Mouse (Mus musculus): ENCODE measurements at regions not wholly inside any gene's neighbourhood (a gene's known extent, or its start where the extent isn't known, plus 50 kb on each side); places are given as distances from the start of the nearest gene placed in this dataset.

- no peak for TF ChIP-seq POLR2A (IDR thresholded peaks at IDR 0.05; ENCODE audit: borderline replicate concordance, extremely low read depth, insufficient read depth, insufficient read length)
- Histone ChIP-seq H3K36me3 (ENCODE audit: control insufficient read depth, insufficient read depth, low read length) (no peaks in the 10 kb centered on the region), H3K27me3 (ENCODE audit: control insufficient read depth, insufficient read depth, low read length) (no peaks in the 10 kb centered on the region), H3K9ac (ENCODE audit: low read depth, low read length, severe bottlenecking) (no peak overlapping the region), H3K4me1 (ENCODE audit: control insufficient read depth, insufficient read depth, low read length) (no peaks in the 10 kb centered on the region), H3K4me2 (replicated peaks; ENCODE audit: low read depth, low read length, severe bottlenecking) (no peak overlapping the region), H3K9me3 (ENCODE audit: control insufficient read depth, low read length) (no peaks in the 10 kb centered on the region), H3K4me3 (replicated peaks; ENCODE audit: low read length) (no peak overlapping the region), H3K27ac (replicated peaks; ENCODE audit: low read depth, low read length) (no peak overlapping the region)
- 100% methylated on average over 2 of the region's 2 CpGs for WGBS
- ATAC-seq (ENCODE audit: low FRiP score, low read depth) (no peak), DNase-seq (ENCODE audit: low spot score) (no peak)
Measured at GRCm38 (mm10) chr4:71585880-71586279, 171.9 kb downstream of the Gm11232 start.

- no peak overlapping the region for H3K27ac ChIP-seq (replicated peaks; ENCODE audit: low read depth, low read length)
- no peak overlapping the region for H3K4me3 ChIP-seq (replicated peaks; ENCODE audit: low read length)
- H3K4me1 ChIP-seq (ENCODE audit: control insufficient read depth, insufficient read depth, low read length), result no peaks in the 10 kb centered on the region
- no peak overlapping the region for H3K9ac ChIP-seq (ENCODE audit: low read depth, low read length, severe bottlenecking)
- H3K9me3 ChIP-seq (ENCODE audit: control insufficient read depth, low read length), result no peaks in the 10 kb centered on the region
- no peaks in the 10 kb centered on the region for H3K27me3 ChIP-seq (ENCODE audit: control insufficient read depth, insufficient read depth, low read length)
- 68% methylated on average over 5 of the region's 5 CpGs for WGBS
- DNase-seq (ENCODE audit: low spot score), result no peak
- ATAC-seq (ENCODE audit: low FRiP score, low read depth), result no peak
- no peak for TF ChIP-seq POLR2A (IDR thresholded peaks at IDR 0.05; ENCODE audit: borderline replicate concordance, extremely low read depth, insufficient read depth, insufficient read length)
- no peak overlapping the region for H3K4me2 ChIP-seq (replicated peaks; ENCODE audit: low read depth, low read length, severe bottlenecking)
- H3K36me3 ChIP-seq (ENCODE audit: control insufficient read depth, insufficient read depth, low read length), result no peaks in the 10 kb centered on the region
Measured at GRCm38 (mm10) chr4:71560656-71561055, 197.1 kb downstream of the Gm11232 start.

GRCm38 (mm10) chr4:71539200-71539599 is 218.6 kb downstream of the Gm11232 start:
- DNase-seq (ENCODE audit: low spot score) (no peak), ATAC-seq (ENCODE audit: low FRiP score, low read depth) (no peak)
- Histone ChIP-seq H3K4me2 (replicated peaks; ENCODE audit: low read depth, low read length, severe bottlenecking) (no peak overlapping the region), H3K4me1 (ENCODE audit: control insufficient read depth, insufficient read depth, low read length) (no peaks in the 10 kb centered on the region), H3K9ac (ENCODE audit: low read depth, low read length, severe bottlenecking) (no peak overlapping the region), H3K27me3 (ENCODE audit: control insufficient read depth, insufficient read depth, low read length) (no peaks in the 10 kb centered on the region), H3K4me3 (replicated peaks; ENCODE audit: low read length) (no peak overlapping the region), H3K27ac (replicated peaks; ENCODE audit: low read depth, low read length) (no peak overlapping the region), H3K9me3 (ENCODE audit: control insufficient read depth, low read length) (no peaks in the 10 kb centered on the region), H3K36me3 (ENCODE audit: control insufficient read depth, insufficient read depth, low read length) (no peaks in the 10 kb centered on the region)
- TF ChIP-seq POLR2A (IDR thresholded peaks at IDR 0.05; ENCODE audit: borderline replicate concordance, extremely low read depth, insufficient read depth, insufficient read length), result no peak

- H3K4me1 ChIP-seq (ENCODE audit: control insufficient read depth, insufficient read depth, low read length), result no peaks in the 10 kb centered on the region
- H3K4me2 ChIP-seq (replicated peaks; ENCODE audit: low read depth, low read length, severe bottlenecking), result no peak overlapping the region
- H3K27ac ChIP-seq (replicated peaks; ENCODE audit: low read depth, low read length), result no peak overlapping the region
- no peak overlapping the region for H3K9ac ChIP-seq (ENCODE audit: low read depth, low read length, severe bottlenecking)
- H3K9me3 ChIP-seq (ENCODE audit: control insufficient read depth, low read length), result no peaks in the 10 kb centered on the region
- no peak for TF ChIP-seq POLR2A (IDR thresholded peaks at IDR 0.05; ENCODE audit: borderline replicate concordance, extremely low read depth, insufficient read depth, insufficient read length)
- no peaks in the 10 kb centered on the region for H3K36me3 ChIP-seq (ENCODE audit: control insufficient read depth, insufficient read depth, low read length)
- no peaks in the 10 kb centered on the region for H3K27me3 ChIP-seq (ENCODE audit: control insufficient read depth, insufficient read depth, low read length)
- WGBS, result 76% methylated on average over 2 of the region's 2 CpGs
- DNase-seq (ENCODE audit: low spot score) (no peak), ATAC-seq (ENCODE audit: low FRiP score, low read depth) (no peak)
- H3K4me3 ChIP-seq (replicated peaks; ENCODE audit: low read length), result no peak overlapping the region
Measured at GRCm38 (mm10) chr4:71537971-71538370, 219.8 kb downstream of the Gm11232 start.

GRCm38 (mm10) chr4:71524255-71524970 is 233.4 kb downstream of the Gm11232 start:
- Histone ChIP-seq H3K36me3 (ENCODE audit: control insufficient read depth, insufficient read depth, low read length) (no peaks in the 10 kb centered on the region), H3K27ac (replicated peaks; ENCODE audit: low read depth, low read length) (no peak overlapping the region), H3K27me3 (ENCODE audit: control insufficient read depth, insufficient read depth, low read length) (no peaks in the 10 kb centered on the region), H3K4me3 (replicated peaks; ENCODE audit: low read length) (no peak overlapping the region), H3K9me3 (ENCODE audit: control insufficient read depth, low read length) (no peaks in the 10 kb centered on the region), H3K4me1 (ENCODE audit: control insufficient read depth, insufficient read depth, low read length) (no peaks in the 10 kb centered on the region), H3K4me2 (replicated peaks; ENCODE audit: low read depth, low read length, severe bottlenecking) (no peak overlapping the region), H3K9ac (ENCODE audit: low read depth, low read length, severe bottlenecking) (no peak overlapping the region)
- 64% methylated on average over 4 of the region's 4 CpGs for WGBS
- ATAC-seq (ENCODE audit: low FRiP score, low read depth), result no peak
- no peak for TF ChIP-seq POLR2A (IDR thresholded peaks at IDR 0.05; ENCODE audit: borderline replicate concordance, extremely low read depth, insufficient read depth, insufficient read length)
- no peak for DNase-seq (ENCODE audit: low spot score)
